Mouse (Mus musculus) hematopoietic stem cell, adult 5-6 weeks (primary cell): ENCODE data around the gene Ldb2. TPM values are rescaled to one million over a fixed set of nuclear protein-coding genes. Genes with fewer than 3 reads are reported as not detected.

Source experiments
- ATAC-seq, 2 experiments: fragments of 125-278 bp in 1 of 2; replicated peaks in 1 of 2; 2 replicates each; pipeline ENCODE4 v1.8.0; 2016 to 2017; ENCODE audit warnings: inconsistent platforms in 2 of 2, mild to moderate bottlenecking in 2 of 2, moderate number of reproducible peaks in 2 of 2, low read depth in 1 of 2, moderate TSS enrichment in 1 of 2; ENCODE audit not compliant: low FRiP score in 2 of 2, poor library complexity in 2 of 2, severe bottlenecking in 2 of 2, insufficient read depth in 1 of 2, low TSS enrichment in 1 of 2
- total RNA-seq: library from RNA; stranded (forward); fragments of 172-1452, 232-1000 nt; gene quantifications from 2 replicates; pipeline ENCODE4 v1.2.3, GENCODE M21; 2017

Gene Ldb2
- total RNA-seq, 1 experiment from 2014 or later, result not detected

- ATAC-seq, result no peak
Observed at GRCm38 (mm10) chr5:44529466-44529865, 270.0 kb downstream of the Ldb2 start.

- ATAC-seq, result no peak
Observed at GRCm38 (mm10) chr5:44529001-44529400, 270.5 kb downstream of the Ldb2 start.

GRCm38 (mm10) chr5:44505221-44505620, 294.3 kb downstream of the Ldb2 start:
- ATAC-seq, result no peak

GRCm38 (mm10) chr5:44504786-44505185, 294.7 kb downstream of the Ldb2 start:
- no peak for ATAC-seq

- ATAC-seq, result no peak
Observed at GRCm38 (mm10) chr5:44498229-44498628, 301.3 kb downstream of the Ldb2 start.

- no peak for ATAC-seq
Observed at GRCm38 (mm10) chr5:44496854-44497253, 302.6 kb downstream of the Ldb2 start.

GRCm38 (mm10) chr5:44495092-44495491, 304.4 kb downstream of the Ldb2 start:
- ATAC-seq, result no peak

GRCm38 (mm10) chr5:44494133-44494532, 305.3 kb downstream of the Ldb2 start:
- no peak for ATAC-seq

- no peak for ATAC-seq
Observed at GRCm38 (mm10) chr5:44491526-44491925, 308.0 kb downstream of the Ldb2 start.

- ATAC-seq, result no peak
Observed at GRCm38 (mm10) chr5:44490462-44490861, 309.0 kb downstream of the Ldb2 start.

- no peak for ATAC-seq
Observed at GRCm38 (mm10) chr5:44483426-44484106, 315.9 kb downstream of the Ldb2 start.

GRCm38 (mm10) chr5:44481406-44481805, 318.1 kb downstream of the Ldb2 start:
- no peak for ATAC-seq

- ATAC-seq, result no peak
Observed at GRCm38 (mm10) chr5:44476356-44476755, 323.1 kb downstream of the Ldb2 start.

GRCm38 (mm10) chr5:44475543-44475942, 323.9 kb downstream of the Ldb2 start:
- no peak for ATAC-seq

- no peak for ATAC-seq
Observed at GRCm38 (mm10) chr5:44473857-44474762, 325.4 kb downstream of the Ldb2 start.

- ATAC-seq, result no peak
Observed at GRCm38 (mm10) chr5:44465238-44465637, 334.2 kb downstream of the Ldb2 start.
